Mouse (Mus musculus) olfactory bulb, adult 2 months (tissue): ENCODE measurements around the gene Htatip2. TPM values are rescaled to one million over a fixed set of nuclear protein-coding genes. Genes with fewer than 3 reads are reported as not detected.

Source experiments
- H3K27ac ChIP-seq: fragments of 200-500 bp; 2 replicates; pipeline ENCODE4 v1.5.1; 2012; ENCODE audit warnings: low read depth, low read length; ENCODE audit not compliant: insufficient read depth
- H3K4me1 ChIP-seq: fragments of 200-500 bp; 2 replicates; pipeline ENCODE4 v1.6.1; 2012; ENCODE audit warnings: low read length; ENCODE audit not compliant: control insufficient read depth, insufficient read depth
- H3K4me3 ChIP-seq: fragments of 200-500 bp; 2 replicates; pipeline ENCODE4 v1.5.1; 2012; ENCODE audit warnings: mild to moderate bottlenecking, low read depth, low read length, moderate library complexity; ENCODE audit not compliant: insufficient read depth
- CTCF ChIP-seq: fragments of 200-500 bp; IDR thresholded peaks from 2 replicates; pipeline ENCODE4 v1.5.1; 2012; ENCODE audit warnings: low read depth, mild to moderate bottlenecking, low read length, moderate library complexity; ENCODE audit not compliant: insufficient read depth
- POLR2A ChIP-seq: fragments of 200-500 bp; IDR thresholded peaks from 2 replicates; pipeline ENCODE4 v1.6.1; 2012; ENCODE audit warnings: mild to moderate bottlenecking, low read depth, low read length, moderate library complexity; ENCODE audit not compliant: insufficient read depth
- WGBS: fragments of 180-500 bp; shearing (Covaris S2); methylation state at CpG from one replicate; pipeline ENCODE4 v1.1.7; 2018; 5-methylcytosine and 5-hydroxymethylcytosine counted together
- polyA plus RNA-seq: library from polyadenylated mRNA; stranded (reverse); fragments of >200 nt; gene quantifications from 2 replicates; pipeline ENCODE4 v1.2.4, GENCODE M21; 2012; ENCODE audit warnings: low replicate concordance; ENCODE audit not compliant: missing spikeins, insufficient read depth, insufficient read length

Htatip2 gene
- polyA plus RNA-seq = not detected in 2 replicates

- TF ChIP-seq CTCF (no peak), POLR2A (no peak)
- peak within 1 kb of the TSS; percentile 44 for H3K4me3 ChIP-seq
- H3K4me1 ChIP-seq = peaks cover 13% of the 10 kb centered on the region
- WGBS = 4% methylated on average over 41 of the region's 42 CpGs
- H3K27ac ChIP-seq = no peak within 1 kb of the TSS
Observed at GRCm38 (mm10) chr7:49758934-49759571, at the start of gene Htatip2. Htatip2 (plus strand) TSS chr7:49759115.

GRCm38 (mm10) chr7:49709381-49710021 is 49.4 kb upstream of the Htatip2 start:
- Histone ChIP-seq H3K4me3 (no peak overlapping the region), H3K4me1 (no peaks in the 10 kb centered on the region), H3K27ac (no peak overlapping the region)
- TF ChIP-seq POLR2A = no peak
- TF ChIP-seq CTCF = no peak
- WGBS = 62% methylated on average over 9 of the region's 9 CpGs

- 66% methylated on average over 15 of the region's 15 CpGs for WGBS
- Histone ChIP-seq H3K4me1 (no peaks in the 10 kb centered on the region), H3K27ac (no peak overlapping the region), H3K4me3 (no peak overlapping the region)
- no peak for TF ChIP-seq CTCF
- no peak for TF ChIP-seq POLR2A
Observed at GRCm38 (mm10) chr7:49717942-49718733, 40.8 kb upstream of the Htatip2 start.

GRCm38 (mm10) chr7:49734342-49734741 is 24.6 kb upstream of the Htatip2 start:
- no peak overlapping the region for H3K4me3 ChIP-seq
- H3K27ac ChIP-seq = no peak overlapping the region
- H3K4me1 ChIP-seq = no peaks in the 10 kb centered on the region
- no peak for TF ChIP-seq CTCF
- no peak for TF ChIP-seq POLR2A
- 79% methylated on average over 4 of the region's 4 CpGs for WGBS

GRCm38 (mm10) chr7:49739448-49739847 is 19.5 kb upstream of the Htatip2 start:
- Histone ChIP-seq H3K4me3 (no peak overlapping the region), H3K27ac (no peak overlapping the region), H3K4me1 (no peaks in the 10 kb centered on the region)
- 55% methylated on average over 8 of the region's 8 CpGs for WGBS
- TF ChIP-seq POLR2A (no peak), CTCF (no peak)

GRCm38 (mm10) chr7:49741474-49741873 is 17.4 kb upstream of the Htatip2 start:
- Histone ChIP-seq H3K4me1 (no peaks in the 10 kb centered on the region), H3K27ac (no peak overlapping the region), H3K4me3 (no peak overlapping the region)
- no peak for TF ChIP-seq POLR2A
- no peak for TF ChIP-seq CTCF
- WGBS = 62% methylated on average over 5 of the region's 5 CpGs

GRCm38 (mm10) chr7:49741923-49742322 is 17.0 kb upstream of the Htatip2 start:
- TF ChIP-seq POLR2A = no peak
- TF ChIP-seq CTCF = no peak
- 63% methylated on average over 10 of the region's 10 CpGs for WGBS
- no peak overlapping the region for H3K27ac ChIP-seq
- H3K4me3 ChIP-seq = no peak overlapping the region
- no peaks in the 10 kb centered on the region for H3K4me1 ChIP-seq

- TF ChIP-seq POLR2A = no peak
- TF ChIP-seq CTCF = no peak
- H3K4me1 ChIP-seq = 0 out of 2 replicates have a peak, but pooled peaks cover 4% of the 10 kb centered on the region
- 5% methylated on average over 4 of the region's 4 CpGs for WGBS
Observed at GRCm38 (mm10) chr7:49751148-49751547, 7.8 kb upstream of the Htatip2 start.

More at GRCm38 (mm10) chr7:49751148-49751547, 7.8 kb upstream of the Htatip2 start:
- H3K27ac ChIP-seq = no peak overlapping the region
- H3K4me3 ChIP-seq = no peak overlapping the region
